Mouse (Mus musculus) testis, adult 2 months (tissue): ENCODE measurements around the gene Ssh3. TPM values are rescaled to one million over a fixed set of nuclear protein-coding genes. Genes with fewer than 3 reads are reported as not detected.

ENCODE experiments used
- H3K27ac ChIP-seq: fragments of 200-500 bp; 2 replicates; pipeline ENCODE4 v1.5.1; 2012; ENCODE audit warnings: low read depth, low read length; ENCODE audit not compliant: control insufficient read depth, insufficient read depth
- H3K27me3 ChIP-seq: fragments of 200-500 bp; 2 replicates; pipeline ENCODE4 v1.6.1; 2012; ENCODE audit warnings: mild to moderate bottlenecking, low read length, moderate library complexity; ENCODE audit not compliant: control insufficient read depth, insufficient read depth
- H3K36me3 ChIP-seq: fragments of 200-500 bp; 2 replicates; pipeline ENCODE4 v1.6.1; 2012; ENCODE audit warnings: mild to moderate bottlenecking, low read length; ENCODE audit not compliant: control insufficient read depth, insufficient read depth
- H3K4me1 ChIP-seq: fragments of 200-500 bp; 2 replicates; pipeline ENCODE4 v1.6.1; 2012; ENCODE audit warnings: low read length; ENCODE audit not compliant: control insufficient read depth, insufficient read depth
- H3K4me3 ChIP-seq: fragments of 200-500 bp; 2 replicates; pipeline ENCODE4 v1.5.1; 2012; ENCODE audit warnings: low read depth, mild to moderate bottlenecking, low read length, moderate library complexity, mixed read lengths; ENCODE audit not compliant: control insufficient read depth
- CTCF ChIP-seq: fragments of 200-500 bp; IDR thresholded peaks from 2 replicates; pipeline ENCODE4 v1.5.1; 2012; ENCODE audit warnings: low read depth, mild to moderate bottlenecking, inconsistent platforms, low read length, moderate library complexity; ENCODE audit not compliant: control insufficient read depth, insufficient read depth, insufficient replicate concordance
- POLR2A ChIP-seq: fragments of 200-500 bp; IDR thresholded peaks from 2 replicates; pipeline ENCODE4 v1.6.1; 2012; ENCODE audit warnings: low read depth, mild to moderate bottlenecking, inconsistent platforms, low read length, moderate library complexity; ENCODE audit not compliant: control insufficient read depth
- polyA plus RNA-seq: library from polyadenylated mRNA; depleted of rRNA; stranded (reverse); fragments of >200 nt; gene quantifications from 2 replicates; pipeline ENCODE4 v1.2.3, GENCODE M21; 2012; rRNA removed

Ssh3 gene
- polyA plus RNA-seq, 1 experiment = 7.1 TPM

DNA sequence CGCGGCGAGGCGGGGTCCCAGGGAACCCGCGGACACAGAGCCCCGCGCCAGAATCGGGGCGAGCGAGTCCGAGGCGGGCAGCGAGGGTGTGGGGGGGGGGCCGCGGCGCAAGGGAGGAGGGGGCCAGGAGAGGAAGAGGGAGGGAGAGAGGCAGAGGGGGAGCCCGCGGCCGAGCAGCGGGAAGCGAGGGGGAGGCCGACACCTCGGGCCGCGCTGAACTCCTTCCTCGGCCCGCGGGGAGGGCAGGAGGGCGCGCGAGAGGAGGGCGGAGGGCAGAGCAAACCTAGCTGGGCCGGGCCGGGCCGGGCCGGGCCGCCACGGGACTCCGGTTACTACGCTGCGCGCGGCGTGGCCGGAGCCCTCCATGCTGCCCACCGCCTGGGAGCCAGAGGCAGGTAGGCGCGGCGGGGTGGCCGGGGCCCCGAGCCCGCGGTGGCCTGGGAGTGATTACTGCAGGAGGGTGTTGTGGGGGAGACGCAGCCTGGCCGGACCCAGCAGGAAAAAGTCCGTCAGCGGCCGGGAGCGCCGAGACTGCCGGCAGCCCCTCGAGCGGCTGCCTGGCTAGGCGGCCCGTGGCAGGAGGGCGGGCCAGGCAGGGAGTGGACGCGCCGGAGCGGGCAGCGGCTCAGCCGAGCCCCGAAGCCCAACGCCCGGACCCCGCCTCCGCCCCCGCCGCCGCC, 54.1 kb downstream of the Ssh3 start:
- no peak overlapping the region for H3K27ac ChIP-seq

DNA sequence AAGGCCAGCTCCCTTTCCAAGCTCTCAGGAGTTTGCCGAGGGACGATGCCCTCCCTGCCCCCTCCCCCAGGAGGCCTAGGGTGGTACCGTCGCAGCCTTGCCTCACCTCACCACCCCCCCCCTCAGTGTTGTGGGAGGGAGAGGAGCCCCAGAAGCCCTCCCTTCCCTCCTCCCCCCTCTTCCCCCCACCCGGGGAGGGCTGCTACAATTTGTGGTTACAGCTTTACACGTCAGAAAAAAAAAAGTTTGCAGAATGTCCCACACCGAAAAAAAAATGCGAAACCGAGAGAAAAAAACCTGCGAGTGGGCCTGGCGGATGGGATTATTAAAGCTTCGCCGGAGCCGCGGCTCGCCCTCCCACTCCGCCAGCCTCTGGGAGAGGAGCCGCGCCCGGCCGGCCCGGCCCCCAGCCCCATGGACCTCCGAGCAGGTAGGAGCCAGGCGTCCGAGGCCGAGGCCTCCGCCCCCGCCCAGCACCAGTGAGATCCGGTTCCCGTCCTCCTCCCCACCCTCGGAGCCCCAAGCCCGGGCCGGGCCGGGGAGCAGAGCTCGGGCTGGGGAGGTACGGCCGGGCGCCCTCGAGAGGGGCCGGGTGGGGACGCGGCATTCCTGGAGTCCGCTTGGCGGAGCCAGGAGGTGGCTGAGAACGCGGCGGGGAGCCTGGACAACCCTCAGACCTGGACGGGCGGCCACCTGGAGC, 54.8 kb downstream of the Ssh3 start, which contains the start of the genes Clcf1 and AC109138.7:
Gene Clcf1, plus strand, starts transcription at position 168 of the 700 bp plus-strand sequence.
Gene AC109138.7, plus strand, starts transcription at position 287 of the 700 bp plus-strand sequence.
- Histone ChIP-seq H3K36me3 (no peaks in the 10 kb centered on the region), H3K4me1 (peaks cover 21% of the 10 kb centered on the region), H3K27ac (no peak within 1 kb of the TSS), H3K4me3 (peak within 1 kb of the TSS; percentile 79), H3K27me3 (no peaks in the 10 kb centered on the region; the same call in 1 of the 2 replicates)
- no peak for TF ChIP-seq POLR2A
- no peak for TF ChIP-seq CTCF

More for the DNA sequence above, 54.1 kb downstream of the Ssh3 start:
- Histone ChIP-seq H3K4me1 (peaks cover 21% of the 10 kb centered on the region), H3K4me3 (peak overlapping the region; percentile 79), H3K27me3 (no peaks in the 10 kb centered on the region; the same call in 1 of the 2 replicates), H3K36me3 (no peaks in the 10 kb centered on the region)
- TF ChIP-seq CTCF = no peak
- TF ChIP-seq POLR2A = no peak

DNA sequence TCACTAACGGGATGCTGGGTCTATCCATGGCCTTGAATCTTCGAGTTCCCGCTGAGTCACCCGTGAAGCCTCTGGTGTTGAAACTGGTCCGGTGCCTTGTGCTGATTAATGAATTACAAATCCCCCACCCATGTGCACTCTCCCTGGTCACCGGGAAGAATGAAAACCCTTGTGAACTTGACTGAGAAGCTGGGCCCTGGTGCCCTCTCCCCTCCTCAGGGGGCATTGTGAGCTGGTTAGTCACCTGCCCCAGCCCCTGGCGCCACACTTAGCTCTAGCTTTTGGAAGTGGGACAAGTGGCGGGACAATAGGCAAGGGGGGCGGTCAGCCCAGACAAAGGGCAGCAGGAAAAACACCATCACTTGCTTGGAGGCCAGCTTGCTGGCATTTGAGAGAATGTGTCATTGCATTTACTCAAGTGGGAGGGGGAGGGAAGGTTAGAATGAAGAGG, 55.4 kb downstream of the Ssh3 start:
- no peaks in the 10 kb centered on the region for H3K36me3 ChIP-seq
- H3K27me3 ChIP-seq = no peaks in the 10 kb centered on the region; the same call in 1 of the 2 replicates
- H3K4me3 ChIP-seq = peak overlapping the region; percentile 17; the same call in 1 of the 2 replicates
- H3K27ac ChIP-seq = no peak overlapping the region
- H3K4me1 ChIP-seq = peaks cover 24% of the 10 kb centered on the region
- no peak for TF ChIP-seq POLR2A
- TF ChIP-seq CTCF = no peak

DNA sequence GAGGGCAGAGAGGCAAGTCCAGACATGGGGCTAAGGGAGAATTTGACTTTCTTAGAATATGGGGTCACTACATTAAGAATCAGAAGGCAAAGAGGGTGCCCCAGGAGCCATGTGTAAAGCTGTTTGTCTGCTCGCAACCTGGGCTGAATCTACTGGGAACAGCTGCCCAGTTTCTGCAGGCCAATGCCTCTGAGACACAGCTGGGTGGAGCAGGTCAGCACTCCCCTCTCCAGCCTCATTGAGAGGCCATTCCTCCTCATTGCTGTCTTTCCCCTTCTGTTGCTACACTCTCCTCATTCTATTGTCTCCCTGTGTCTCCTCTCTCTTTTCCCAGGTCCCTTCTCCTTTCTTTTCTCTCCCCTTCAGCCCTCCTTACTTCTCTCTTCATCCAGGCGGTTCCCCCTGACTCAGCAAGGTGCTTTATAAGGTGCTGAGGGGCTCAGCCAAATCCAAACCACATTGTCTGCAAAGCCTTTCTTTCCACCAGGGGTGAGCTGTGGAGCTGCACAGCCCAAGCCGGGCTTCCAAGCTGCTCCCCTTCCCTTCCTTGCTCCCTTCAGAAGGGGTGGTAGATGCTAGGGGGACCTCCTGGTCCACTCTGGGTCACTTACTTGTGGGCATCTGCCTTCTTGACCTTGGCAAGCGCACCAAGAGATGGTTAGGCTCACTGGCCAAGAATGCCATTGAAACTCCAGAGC, 56.9 kb downstream of the Ssh3 start:
- Histone ChIP-seq H3K27ac (no peak overlapping the region), H3K4me3 (no peak overlapping the region), H3K36me3 (no peaks in the 10 kb centered on the region), H3K4me1 (peaks cover 24% of the 10 kb centered on the region), H3K27me3 (no peaks in the 10 kb centered on the region; the same call in 1 of the 2 replicates)
- TF ChIP-seq CTCF (no peak), POLR2A (no peak)

Other genes starting within 250 kb of the Ssh3 start
- gene Gstp1, start 231.2 kb downstream of the Ssh3 start, polyA plus RNA-seq = 88.6 and 94.9 TPM in 2 replicates
- 1.5 TPM in 2 replicates for gene Gstp2, start 223.2 kb downstream of the Ssh3 start, polyA plus RNA-seq
- not detected in 2 replicates for gene Gstp3, start 209.6 kb downstream of the Ssh3 start, polyA plus RNA-seq
- gene Cabp2, start 187.6 kb downstream of the Ssh3 start, polyA plus RNA-seq = not detected in 2 replicates
- gene Cdk2ap2, start 172.0 kb downstream of the Ssh3 start, polyA plus RNA-seq = 31.5 and 31.7 TPM in 2 replicates
- gene Pitpnm1, start 169.2 kb downstream of the Ssh3 start, polyA plus RNA-seq = 31.9 and 42.8 TPM in 2 replicates
- 21.0 and 23.5 TPM in 2 replicates for gene Aip, start 143.3 kb downstream of the Ssh3 start, polyA plus RNA-seq
- gene Gpr152, start 129.4 kb downstream of the Ssh3 start, polyA plus RNA-seq = 0.02 TPM in 1 of 2 replicates, not detected in the other
- gene Cabp4, start 125.1 kb downstream of the Ssh3 start, polyA plus RNA-seq = 0.16 and 0.29 TPM in 2 replicates
- gene Coro1b, start 120.6 kb downstream of the Ssh3 start, polyA plus RNA-seq = 87.3 and 97.2 TPM in 2 replicates
- 0.65 and 1.0 TPM in 2 replicates for gene Ptprcap, start 115.6 kb downstream of the Ssh3 start, polyA plus RNA-seq
- 10.9 and 11.1 TPM in 2 replicates for gene Rps6kb2, start 105.8 kb downstream of the Ssh3 start, polyA plus RNA-seq
- gene Carns1, start 93.7 kb downstream of the Ssh3 start, polyA plus RNA-seq = 2.5 and 2.7 TPM in 2 replicates
- 0.98 and 1.3 TPM in 2 replicates for gene Tbc1d10c, start 77.9 kb downstream of the Ssh3 start, polyA plus RNA-seq
- gene Ppp1ca, start 77.1 kb downstream of the Ssh3 start, polyA plus RNA-seq = 48.8 and 49.8 TPM in 2 replicates
- gene Rad9a, start 67.5 kb downstream of the Ssh3 start, polyA plus RNA-seq = 9.0 and 9.2 TPM in 2 replicates
- 2.0 and 3.1 TPM in 2 replicates for gene Clcf1, start 54.9 kb downstream of the Ssh3 start, polyA plus RNA-seq
- 1.2 and 3.0 TPM in 2 replicates for gene AC109138.7, start 54.8 kb downstream of the Ssh3 start, polyA plus RNA-seq
- 16.3 and 19.4 TPM in 2 replicates for gene Pold4, start 37.3 kb downstream of the Ssh3 start, polyA plus RNA-seq
- gene Ankrd13d, start 14.0 kb upstream of the Ssh3 start, polyA plus RNA-seq = 4.3 and 6.1 TPM in 2 replicates
- gene Grk2, start 37.0 kb upstream of the Ssh3 start, polyA plus RNA-seq = 10.7 and 12.0 TPM in 2 replicates
- 46.0 and 48.5 TPM in 2 replicates for gene Kdm2a, start 129.1 kb upstream of the Ssh3 start, polyA plus RNA-seq
- gene Rhod, start 170.3 kb upstream of the Ssh3 start, polyA plus RNA-seq = 8.9 and 9.3 TPM in 2 replicates
- 0.79 and 1.6 TPM in 2 replicates for gene Syt12, start 208.3 kb upstream of the Ssh3 start, polyA plus RNA-seq
- gene 2010003K11Rik, start 229.4 kb upstream of the Ssh3 start, polyA plus RNA-seq = 0.94 and 0.95 TPM in 2 replicates
- 14.3 and 15.2 TPM in 2 replicates for gene Pcx, start 241.3 kb upstream of the Ssh3 start, polyA plus RNA-seq